Mouse (Mus musculus) Patski (cell line): ENCODE data around the gene Dnase2a. TPM values are rescaled to one million over a fixed set of nuclear protein-coding genes. Genes with fewer than 3 reads are reported as not detected.
A peak's percentile ranks its signal among the peaks of the same experiment; 100 is the strongest.
"Not testable (repeated sequence)": the region's sequence is repeated elsewhere in the genome, so short reads cannot be mapped to it uniquely, and the experiment has no call there.

Source experiments
- ATAC-seq: fragments of 100-300 bp; one replicate; pipeline ENCODE4 v1.8.0; 2021
- CTCF ChIA-PET: fragments of 350-600 bp; sonication (Branson Sonifier 250); formaldehyde crosslinking; loops from one replicate; lab custom pipeline; 2022; ENCODE audit warnings: inconsistent platforms; lab: Charles Lee
- POLR2A ChIA-PET: fragments of 350-600 bp; sonication (Branson Sonifier 250); formaldehyde crosslinking; loops from one replicate; lab custom pipeline; 2022; ENCODE audit warnings: antibody characterized with exemption, inconsistent platforms; lab: Charles Lee
- DNase-seq: peaks from one replicate; pipeline ENCODE4 v3.0.0-alpha.2; 2011; ENCODE audit warnings: low read depth, low spot score
- H3K27me3 ChIP-seq: fragments of 371-371 bp; one replicate; pipeline ENCODE4 v1.5.1; 2021
- CTCF ChIP-seq: fragments of 100-300 bp; IDR thresholded peaks from one replicate; pipeline ENCODE4 v1.5.1; 2021
- in situ Hi-C: fragments of 300-500 bp; cut with MboI; formaldehyde crosslinking; loops from 3 replicates; pipeline ENCODE4 v1.11.1; 2018; ENCODE audit warnings: low pct_unique_long_range_greater_than_20kb, mixed read lengths
- polyA plus RNA-seq: library from polyadenylated mRNA; unstranded; gene quantifications from one replicate; pipeline ENCODE4 v1.2.3, GENCODE M21; 2021

The Dnase2a gene
- polyA plus RNA-seq, 1 experiment from 2014 or later: 25.9 TPM

DNA sequence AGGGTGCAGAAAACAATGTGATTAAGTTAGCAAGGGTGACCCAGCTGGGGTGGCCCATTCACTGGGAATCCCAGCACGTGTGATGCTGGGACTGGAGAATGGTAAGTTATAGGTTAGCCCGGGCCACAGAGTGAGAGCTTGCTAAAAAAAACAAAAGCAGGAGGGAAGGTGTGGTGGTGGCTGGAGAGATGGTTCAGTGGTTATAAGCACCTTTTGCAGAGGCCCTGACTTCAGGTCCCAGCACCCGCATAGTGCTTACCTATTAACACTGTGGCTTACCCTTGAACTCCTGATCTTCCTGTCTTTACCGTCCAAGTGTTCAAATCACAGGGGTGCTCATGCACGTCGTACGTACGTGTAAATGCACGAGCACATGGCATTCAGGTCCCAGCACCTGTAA, 1.3 kb upstream of the Dnase2a start:
- in situ Hi-C loops: no loop called here
- CTCF ChIA-PET: interaction anchor here (1.4 kb wide), 1 partner anchor 82 kb away, joined by 5 read pairs; no protein-coding TSS in a partner anchor
- POLR2A ChIA-PET: no interaction called here
- TF ChIP-seq CTCF: no peak
- H3K27me3 ChIP-seq: no peaks in the 10 kb centered on the region
- no peak for ATAC-seq
- DNase-seq: no peak

DNA sequence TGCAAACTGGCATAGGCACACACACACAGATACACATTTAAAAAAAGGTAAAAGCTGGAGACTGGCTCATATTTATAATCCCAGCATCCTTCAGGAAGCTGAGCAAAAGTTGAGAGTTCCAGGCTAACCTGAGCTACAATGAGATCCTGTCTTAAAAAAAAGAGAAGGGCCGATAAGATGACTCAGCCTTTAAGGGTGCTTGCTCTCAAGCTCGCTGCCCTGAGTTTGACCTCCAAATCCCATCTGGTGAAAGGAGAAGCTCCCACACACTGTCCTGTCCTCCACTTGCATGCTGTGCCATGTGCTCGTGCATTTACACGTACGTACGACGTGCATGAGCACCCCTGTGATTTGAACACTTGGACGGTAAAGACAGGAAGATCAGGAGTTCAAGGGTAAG, 867 bp upstream of the Dnase2a start:
- H3K27me3 ChIP-seq: no peaks in the 10 kb centered on the region
- no peak for TF ChIP-seq CTCF
- DNase-seq (no peak), ATAC-seq (no peak)
- ChIA-PET CTCF (interaction anchor here (1.1 to 1.4 kb wide), 2 partner anchors 14 to 82 kb away, joined by 4 to 5 read pairs; partner anchors contain the start of gene Gcdh), POLR2A (no interaction called here)
- in situ Hi-C loops: no loop called here

DNA sequence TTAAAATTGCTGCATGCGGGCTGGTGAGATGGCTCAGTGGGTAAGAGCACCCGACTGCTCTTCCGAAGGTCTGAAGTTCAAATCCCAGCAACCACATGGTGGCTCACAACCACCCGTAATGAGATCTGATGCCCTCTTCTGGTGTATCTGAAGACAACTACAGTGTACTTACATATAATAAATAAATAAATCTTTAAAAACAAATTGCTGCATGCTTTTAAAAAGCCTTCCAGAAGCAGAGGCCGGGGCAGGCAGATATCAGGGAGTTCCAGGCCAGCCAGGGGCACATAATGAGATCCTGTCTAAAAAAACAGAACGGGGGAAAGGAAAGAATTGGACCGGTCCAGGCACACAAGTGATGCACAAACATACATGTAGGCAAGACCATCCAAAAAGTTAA, 381 bp upstream of the Dnase2a start:
- in situ Hi-C loops: not testable (repeated sequence)

GRCm38 (mm10) chr8:84909162-84909767, 905 bp downstream of the Dnase2a start:
- DNase-seq: no peak
- no peak for ATAC-seq
- H3K27me3 ChIP-seq: no peaks in the 10 kb centered on the region
- in situ Hi-C loops: no loop called here
- CTCF ChIA-PET: interaction anchor here (0.6 kb wide), 1 partner anchor 27 kb away, joined by 3 read pairs; no protein-coding TSS in a partner anchor
- TF ChIP-seq CTCF: no peak
- POLR2A ChIA-PET: interaction anchor here (0.6 to 0.7 kb wide), 2 partner anchors 81 to 1205 kb away, joined by 4 to 5 read pairs; no protein-coding TSS in a partner anchor

More for the DNA sequence above, 381 bp upstream of the Dnase2a start:
- CTCF ChIA-PET: interaction anchor here (1.1 to 1.4 kb wide), 2 partner anchors 15 to 82 kb away, joined by 4 to 5 read pairs; partner anchors contain the start of gene Gcdh
- DNase-seq, ATAC-seq, POLR2A ChIA-PET, H3K27me3 ChIP-seq: not testable (repeated sequence)

DNA sequence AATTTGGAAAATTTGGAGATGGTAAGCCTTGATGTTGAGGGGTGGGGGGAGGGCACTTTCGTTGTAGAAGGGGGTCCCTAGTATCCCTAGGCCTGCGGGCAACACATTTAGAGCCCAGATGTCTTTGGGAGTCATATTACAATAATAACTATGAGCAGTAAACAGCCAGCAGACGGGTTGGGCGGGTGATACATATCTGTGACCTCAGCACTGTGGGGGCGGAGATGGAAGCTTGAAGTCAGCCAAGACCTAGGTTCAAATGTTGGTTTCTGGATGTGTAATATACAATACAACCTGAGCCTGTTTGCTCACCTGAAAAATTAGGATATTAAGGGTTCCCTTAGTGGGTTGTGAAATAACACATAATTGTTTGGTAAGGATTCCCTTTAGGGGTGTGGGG, 1.6 kb downstream of the Dnase2a start:
- H3K27me3 ChIP-seq: no peaks in the 10 kb centered on the region
- DNase-seq (no peak), ATAC-seq (no peak)
- TF ChIP-seq CTCF: no peak
- CTCF ChIA-PET: interaction anchor here (0.6 kb wide), 1 partner anchor 28 kb away, joined by 3 read pairs; no protein-coding TSS in a partner anchor
- in situ Hi-C loops: no loop called here
- POLR2A ChIA-PET: interaction anchor here (0.6 to 0.7 kb wide), 2 partner anchors 80 to 1206 kb away, joined by 4 to 5 read pairs; no protein-coding TSS in a partner anchor

DNA sequence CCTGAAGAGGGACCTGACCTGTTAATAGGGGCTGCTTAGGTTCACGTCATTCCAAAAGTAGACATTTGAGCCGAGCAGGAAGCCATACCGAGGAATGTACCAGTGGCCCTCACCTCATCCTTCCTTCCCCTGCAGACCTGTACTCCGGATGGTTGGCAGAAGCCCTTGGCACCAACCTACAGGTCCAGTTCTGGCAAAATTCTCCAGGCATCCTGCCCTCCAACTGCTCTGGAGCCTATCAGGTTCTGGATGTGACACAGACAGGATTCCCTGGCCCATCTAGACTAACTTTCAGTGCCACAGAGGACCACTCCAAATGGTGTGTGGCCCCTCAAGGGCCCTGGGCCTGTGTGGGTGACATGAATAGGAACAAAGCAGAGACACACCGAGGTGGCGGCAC, 2.2 kb downstream of the Dnase2a start:
- in situ Hi-C loops: no loop called here
- ATAC-seq (no peak), DNase-seq (no peak)
- TF ChIP-seq CTCF: no peak
- CTCF ChIA-PET: no interaction called here
- no peaks in the 10 kb centered on the region for H3K27me3 ChIP-seq
- POLR2A ChIA-PET: no interaction called here

DNA sequence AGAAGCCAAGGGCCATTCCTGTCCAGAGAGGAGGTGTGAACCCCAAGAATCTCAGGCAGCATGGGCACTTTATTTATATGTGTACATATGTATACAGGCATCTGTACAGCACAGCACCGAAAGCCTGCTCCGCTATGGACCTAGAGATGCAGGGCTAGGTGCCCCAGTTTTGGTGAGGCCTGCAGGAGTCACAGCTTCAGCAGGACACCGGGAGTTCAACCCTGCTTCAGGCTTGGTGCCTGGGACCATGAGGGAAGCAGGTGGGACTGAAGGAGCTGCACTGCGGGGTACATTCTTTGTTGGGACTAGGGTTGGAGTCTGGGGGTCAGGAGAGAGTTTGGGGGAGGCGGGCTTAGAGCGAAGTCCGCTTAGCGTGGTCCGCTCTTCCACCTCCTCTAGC, 3.5 kb downstream of the Dnase2a start:
- ChIA-PET CTCF (no interaction called here), POLR2A (no interaction called here)
- no peak for DNase-seq
- peaks cover 3% of the 10 kb centered on the region for H3K27me3 ChIP-seq
- ATAC-seq: no peak
- no peak for TF ChIP-seq CTCF
- in situ Hi-C loops: no loop called here

DNA sequence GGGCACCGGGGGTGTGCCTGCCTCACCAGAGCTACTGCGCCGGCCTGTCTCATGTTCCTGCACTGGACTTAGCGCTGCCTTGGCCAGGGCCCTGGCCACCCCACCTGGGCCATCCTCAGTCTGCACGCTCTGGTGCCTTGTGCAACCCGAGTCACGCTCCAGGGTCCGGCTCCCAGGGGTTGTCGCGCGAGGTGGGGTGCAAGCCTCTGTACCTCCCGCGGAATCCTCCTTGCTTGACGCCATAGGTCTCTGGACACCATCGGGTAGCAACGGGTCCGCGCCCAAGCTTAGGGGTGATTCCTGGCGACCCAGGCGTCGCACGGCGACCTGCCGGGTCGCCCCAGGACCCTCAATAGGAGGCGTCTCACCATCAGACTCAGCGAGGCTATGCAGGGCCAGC, 4.0 kb downstream of the Dnase2a start:
- ChIA-PET POLR2A (no interaction called here), CTCF (no interaction called here)
- peaks cover 9% of the 10 kb centered on the region for H3K27me3 ChIP-seq
- in situ Hi-C loops: no loop called here
- TF ChIP-seq CTCF: no peak
- ATAC-seq: no peak
- DNase-seq: no peak

GRCm38 (mm10) chr8:84912895-84913501, 4.6 kb downstream of the Dnase2a start:
- H3K27me3 ChIP-seq: peaks cover 12% of the 10 kb centered on the region
- ATAC-seq (no peak), DNase-seq (no peak)
- CTCF ChIA-PET: no interaction called here
- in situ Hi-C loops: no loop called here
- TF ChIP-seq CTCF: no peak
- POLR2A ChIA-PET: no interaction called here

- CTCF ChIA-PET: no interaction called here
- peaks cover 12% of the 10 kb centered on the region for H3K27me3 ChIP-seq
- in situ Hi-C loops: no loop called here
- DNase-seq (no peak), ATAC-seq (no peak)
- POLR2A ChIA-PET: no interaction called here
- no peak for TF ChIP-seq CTCF
Measured at GRCm38 (mm10) chr8:84913502-84913900, 5.1 kb downstream of the Dnase2a start.

GRCm38 (mm10) chr8:84913960-84914359, 5.6 kb downstream of the Dnase2a start:
- TF ChIP-seq CTCF: no peak
- POLR2A ChIA-PET: no interaction called here
- H3K27me3 ChIP-seq: peaks cover 12% of the 10 kb centered on the region
- ATAC-seq (peak; percentile 34), DNase-seq (no peak)
- CTCF ChIA-PET: no interaction called here
- in situ Hi-C loops: no loop called here
